Mouse (Mus musculus) kidney, embryonic 16.5 days (tissue): ENCODE results near the gene Inpp5b. TPM values are rescaled to one million over a fixed set of nuclear protein-coding genes. Genes with fewer than 3 reads are reported as not detected.
A peak's percentile ranks its signal among the peaks of the same experiment; 100 is the strongest.
"Not testable (repeated sequence)": the region's sequence is repeated elsewhere in the genome, so short reads cannot be mapped to it uniquely, and the experiment has no call there.

Experiments used
- ATAC-seq: fragments of 200-750 bp; cut with Nextera tagmentation; 2 replicates; pipeline ENCODE4 v1.8.0; 2017; ENCODE audit warnings: moderate TSS enrichment; ENCODE audit not compliant: low FRiP score, low TSS enrichment
- H3K27ac ChIP-seq: fragments of 300-500 bp; sonication (generic); 2 replicates; pipeline ENCODE4 v1.5.1; 2014; ENCODE audit warnings: low read length
- H3K27me3 ChIP-seq: fragments of 300-500 bp; sonication (generic); 2 replicates; pipeline ENCODE4 v1.6.1; 2014; ENCODE audit warnings: low read length, control low read depth, mixed read lengths; ENCODE audit not compliant: insufficient read depth
- H3K36me3 ChIP-seq: fragments of 300-500 bp; sonication (generic); 2 replicates; pipeline ENCODE4 v1.6.1; 2014; ENCODE audit warnings: low read length, control low read depth, mixed read lengths; ENCODE audit not compliant: insufficient read depth
- H3K4me1 ChIP-seq: fragments of 300-500 bp; sonication (generic); 2 replicates; pipeline ENCODE4 v1.6.1; 2014; ENCODE audit warnings: low read length, control low read depth, mixed read lengths; ENCODE audit not compliant: insufficient read depth
- H3K4me2 ChIP-seq: fragments of 300-500 bp; sonication (generic); replicated peaks from 2 replicates; pipeline ENCODE4 v1.6.1; 2014; ENCODE audit warnings: low read depth, low read length
- H3K4me3 ChIP-seq: fragments of 300-500 bp; sonication (generic); 2 replicates; pipeline ENCODE4 v1.5.1; 2014; ENCODE audit warnings: mild to moderate bottlenecking, low read length
- H3K9ac ChIP-seq: fragments of 300-500 bp; sonication (generic); replicated peaks from 2 replicates; pipeline ENCODE4 v1.6.1; 2014; ENCODE audit warnings: low read length
- H3K9me3 ChIP-seq: fragments of 300-500 bp; sonication (generic); 2 replicates; pipeline ENCODE4 v1.6.1; 2016; ENCODE audit warnings: low read length, control low read depth
- WGBS: fragments of 180-500 bp; shearing (Covaris S2); extraction: QIAGEN DNeasy Blood & Tissue Kit; methylation state at CpG from one replicate; pipeline ENCODE4 v1.1.7; 2014; 5-methylcytosine and 5-hydroxymethylcytosine counted together
- polyA plus RNA-seq: library from polyadenylated mRNA; unstranded; fragments of >200 nt; fragmentation: Nextera tagmentation; extraction: Ambion mirVana; gene quantifications from 2 replicates; pipeline ENCODE4 v1.2.1, GENCODE M21; 2015

Inpp5b gene
- polyA plus RNA-seq, 1 experiment from 2014 or later: 35.0 TPM

- 4% methylated on average over 18 of the region's 18 CpGs for WGBS
Measured at GRCm38 (mm10) chr4:124709961-124710446, 31.6 kb upstream of the Inpp5b start.

DNA sequence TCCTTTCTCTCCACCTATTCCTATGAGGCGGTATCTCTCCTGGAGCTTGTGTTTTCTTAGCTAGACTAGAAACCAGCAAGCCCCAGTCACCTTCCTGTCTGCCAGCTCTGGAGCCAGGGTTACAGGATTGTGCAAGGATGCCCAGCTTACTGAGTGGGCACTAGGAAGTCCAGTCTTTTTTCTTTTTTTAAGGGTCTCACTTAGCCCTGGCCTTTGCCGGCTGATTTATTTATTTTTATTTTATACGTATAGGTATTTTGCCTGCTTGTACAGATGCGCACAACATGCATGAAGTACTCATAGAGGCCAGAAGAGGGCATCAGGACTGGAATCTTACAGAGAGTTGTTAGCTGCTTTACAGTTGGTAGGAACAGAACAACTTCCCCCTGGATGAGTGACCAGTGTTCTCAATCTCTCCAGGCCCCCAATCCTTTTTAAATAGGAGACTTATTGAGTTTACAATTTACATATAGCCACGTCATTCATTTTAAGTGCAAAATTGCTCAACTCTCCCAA, 30.8 kb upstream of the Inpp5b start:
- Histone ChIP-seq H3K4me2 (peak overlapping the region; percentile 69; the same call in 1 of the 2 replicates), H3K4me1 (peaks cover 34% of the 10 kb centered on the region)

More at GRCm38 (mm10) chr4:124709961-124710446, 31.6 kb upstream of the Inpp5b start:
- no peaks in the 10 kb centered on the region for H3K27me3 ChIP-seq
- peak overlapping the region; percentile 69 for H3K4me2 ChIP-seq
- peak overlapping the region; percentile 58 for H3K9ac ChIP-seq
- H3K9me3 ChIP-seq: no peaks in the 10 kb centered on the region
- H3K4me3 ChIP-seq: peak overlapping the region; percentile 38
- peaks cover 36% of the 10 kb centered on the region for H3K4me1 ChIP-seq
- H3K36me3 ChIP-seq: no peaks in the 10 kb centered on the region
- ATAC-seq: no peak
- H3K27ac ChIP-seq: peak overlapping the region; percentile 92

GRCm38 (mm10) chr4:124712618-124713017, 29.0 kb upstream of the Inpp5b start:
- Histone ChIP-seq H3K9ac (0 out of 2 replicates have a peak overlapping the region, but pooled peaks have one; percentile 4), H3K27ac (no peak overlapping the region), H3K4me2 (no peak overlapping the region), H3K36me3 (peaks cover 7% of the 10 kb centered on the region), H3K4me1 (peaks cover 31% of the 10 kb centered on the region), H3K4me3 (no peak overlapping the region), H3K27me3 (no peaks in the 10 kb centered on the region), H3K9me3 (no peaks in the 10 kb centered on the region)
- no peak for ATAC-seq
- 84% methylated on average over 6 of the region's 6 CpGs for WGBS

More for the DNA sequence above, 30.8 kb upstream of the Inpp5b start:
- WGBS: 9% methylated on average over 5 of the region's 5 CpGs
- no peak for ATAC-seq
- H3K9ac ChIP-seq: no peak overlapping the region
- H3K4me3 ChIP-seq: no peak overlapping the region
- no peaks in the 10 kb centered on the region for H3K27me3 ChIP-seq
- H3K9me3 ChIP-seq: no peaks in the 10 kb centered on the region
- peaks cover 1% of the 10 kb centered on the region; the same call in 1 of the 2 replicates for H3K36me3 ChIP-seq
- H3K27ac ChIP-seq: peak overlapping the region; percentile 92

- H3K4me2 ChIP-seq, H3K27me3 ChIP-seq, H3K9ac ChIP-seq, H3K4me3 ChIP-seq, H3K9me3 ChIP-seq, H3K27ac ChIP-seq, ATAC-seq: not testable (repeated sequence)
- Histone ChIP-seq H3K4me1 (peaks cover 22% of the 10 kb centered on the region), H3K36me3 (peaks cover 17% of the 10 kb centered on the region)
- WGBS: 65% methylated on average over 5 of the region's 5 CpGs
Measured at GRCm38 (mm10) chr4:124713850-124714249, 27.8 kb upstream of the Inpp5b start.

DNA sequence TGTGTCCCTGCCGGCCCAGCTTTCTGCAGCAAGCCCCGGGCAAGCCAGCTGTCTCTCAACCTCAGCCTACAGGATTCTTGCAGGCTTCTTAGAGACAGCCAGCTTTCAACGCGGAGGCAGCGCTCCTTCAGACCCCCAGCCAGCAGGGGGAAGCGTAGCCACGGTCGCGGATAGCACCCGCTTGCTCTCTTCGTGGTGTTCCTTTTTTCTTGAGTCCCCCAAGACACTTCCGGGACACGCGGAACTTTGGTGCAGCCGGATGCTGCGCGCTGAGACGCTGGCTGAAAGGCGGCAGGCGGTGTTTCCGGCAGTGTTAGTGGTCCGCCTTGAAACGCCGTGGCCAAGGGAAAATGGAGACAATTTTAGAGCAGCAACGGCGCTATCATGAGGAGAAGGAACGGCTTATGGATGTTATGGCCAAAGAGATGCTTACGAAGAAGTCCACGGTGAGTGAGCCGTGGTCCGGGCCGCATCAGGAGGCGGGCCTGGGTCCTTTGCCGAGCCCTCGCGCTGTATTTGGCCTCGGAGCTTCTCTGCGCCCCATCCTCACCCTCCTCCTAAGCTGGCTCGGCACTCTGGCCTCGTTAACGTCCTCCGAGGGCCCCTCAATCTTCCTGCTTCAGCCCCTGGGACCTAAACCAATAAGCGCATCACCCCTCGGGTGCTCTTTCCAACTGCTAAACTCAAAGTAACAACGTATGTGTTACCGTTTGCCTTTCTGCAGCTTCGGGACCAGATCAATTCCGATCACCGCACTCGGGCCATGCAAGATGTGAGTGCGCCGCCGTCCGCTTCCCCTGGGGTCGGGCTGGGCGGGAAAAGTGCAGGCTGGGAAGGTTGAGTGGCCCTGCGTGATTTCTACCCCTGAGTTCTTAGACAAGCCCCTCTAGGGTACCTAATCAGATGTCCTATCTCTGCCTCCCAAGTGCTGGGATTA, 26.8 kb upstream of the Inpp5b start, which contains the start of gene Sf3a3:
Sf3a3 (plus strand) TSS at position 232 of the 937 bp plus-strand sequence.
- H3K9me3 ChIP-seq: no peaks in the 10 kb centered on the region
- peak; percentile 92 for ATAC-seq
- no peaks in the 10 kb centered on the region for H3K27me3 ChIP-seq
- H3K27ac ChIP-seq: peak within 1 kb of the TSS; percentile 17; the same call in 1 of the 2 replicates
- H3K9ac ChIP-seq: peak within 1 kb of the TSS; percentile 74
- peaks cover 26% of the 10 kb centered on the region for H3K36me3 ChIP-seq
- H3K4me1 ChIP-seq: peaks cover 15% of the 10 kb centered on the region
- WGBS: 0% methylated on average over 57 of the region's 57 CpGs
- H3K4me3 ChIP-seq: peak within 1 kb of the TSS; percentile 65
- H3K4me2 ChIP-seq: peak within 1 kb of the TSS; percentile 72

- no peak overlapping the region for H3K9ac ChIP-seq
- WGBS: 94% methylated on average over 4 of the region's 4 CpGs
- H3K27ac ChIP-seq: no peak overlapping the region
- peaks cover 6% of the 10 kb centered on the region for H3K4me1 ChIP-seq
- peaks cover 63% of the 10 kb centered on the region for H3K36me3 ChIP-seq
- H3K4me2 ChIP-seq: no peak overlapping the region
- H3K4me3 ChIP-seq: no peak overlapping the region
- no peaks in the 10 kb centered on the region for H3K27me3 ChIP-seq
- no peak for ATAC-seq
- no peaks in the 10 kb centered on the region for H3K9me3 ChIP-seq
Measured at GRCm38 (mm10) chr4:124719101-124719500, 22.5 kb upstream of the Inpp5b start.

DNA sequence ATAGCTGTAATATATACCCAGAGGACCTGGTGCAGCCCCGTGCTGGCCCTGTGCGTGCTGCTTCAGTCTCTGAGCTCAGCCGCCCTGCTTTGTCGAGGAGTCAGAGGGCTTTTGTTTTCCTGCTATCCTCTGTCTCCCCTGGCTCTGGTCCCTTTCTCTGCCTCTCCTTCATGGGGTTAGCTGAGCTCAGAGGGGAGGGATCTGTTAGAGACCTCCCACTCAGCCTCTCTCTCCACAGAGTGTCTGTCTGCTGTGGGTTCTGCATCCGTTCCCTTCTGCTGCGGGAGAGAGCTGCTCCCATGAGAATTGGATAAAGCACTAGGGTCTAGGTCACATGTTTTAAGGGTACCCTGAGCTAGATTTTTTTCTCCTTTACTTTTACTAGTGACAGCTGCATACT, 15.5 kb upstream of the Inpp5b start:
- Histone ChIP-seq H3K9me3 (no peaks in the 10 kb centered on the region), H3K4me1 (no peaks in the 10 kb centered on the region), H3K27me3 (no peaks in the 10 kb centered on the region), H3K9ac (no peak overlapping the region), H3K36me3 (peaks cover 89% of the 10 kb centered on the region), H3K4me3 (no peak overlapping the region), H3K27ac (no peak overlapping the region), H3K4me2 (no peak overlapping the region)
- no peak for ATAC-seq
- 84% methylated on average over 6 of the region's 6 CpGs for whole genome bisulfite sequencing

- peaks cover 17% of the 10 kb centered on the region for H3K36me3 ChIP-seq
- no peaks in the 10 kb centered on the region for H3K9me3 ChIP-seq
- 58% methylated on average over 2 of the region's 2 CpGs for WGBS
Measured at GRCm38 (mm10) chr4:124736952-124737351, 4.7 kb upstream of the Inpp5b start.

GRCm38 (mm10) chr4:124737486-124737885, 4.2 kb upstream of the Inpp5b start:
- Histone ChIP-seq H3K4me2 (no peak overlapping the region), H3K9me3 (no peaks in the 10 kb centered on the region), H3K4me1 (peaks cover 10% of the 10 kb centered on the region; the same call in 1 of the 2 replicates), H3K36me3 (peaks cover 13% of the 10 kb centered on the region), H3K4me3 (no peak overlapping the region), H3K27me3 (no peaks in the 10 kb centered on the region), H3K27ac (no peak overlapping the region), H3K9ac (no peak overlapping the region)
- ATAC-seq: no peak
- WGBS: 63% methylated on average over 5 of the region's 5 CpGs

More at GRCm38 (mm10) chr4:124736952-124737351, 4.7 kb upstream of the Inpp5b start:
- Histone ChIP-seq H3K9ac (no peak overlapping the region), H3K4me3 (no peak overlapping the region), H3K27me3 (no peaks in the 10 kb centered on the region), H3K27ac (no peak overlapping the region), H3K4me2 (no peak overlapping the region), H3K4me1 (peaks cover 4% of the 10 kb centered on the region; the same call in 1 of the 2 replicates)
- no peak for ATAC-seq
